Mouse (Mus musculus): Measurements from ENCODE around the gene Hdac9.

Gene Hdac9

GRCm38 (mm10) chr12:34688941-34689340, 228.0 kb downstream of the Hdac9 start:
- DNase-seq = no peak

DNA sequence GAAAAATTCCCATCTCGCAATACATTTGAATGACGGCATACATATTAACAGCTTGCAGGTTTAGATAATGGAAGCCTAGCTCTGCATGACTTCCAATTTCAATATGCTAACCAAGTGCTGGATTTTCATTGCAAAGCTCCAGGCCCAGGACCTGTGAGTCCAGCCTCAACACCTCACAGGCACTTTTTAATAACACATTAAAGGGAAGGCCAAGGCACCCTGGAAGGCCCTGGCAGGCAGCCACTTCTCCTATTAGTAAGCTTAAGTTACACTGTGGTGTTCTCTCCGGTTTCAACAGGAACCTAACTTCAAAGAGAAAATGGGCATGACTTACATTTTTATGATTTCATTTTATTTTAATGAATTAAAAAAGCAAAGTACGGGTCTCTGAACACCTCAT, 233.5 kb downstream of the Hdac9 start:
- DNase-seq = no peak

DNA sequence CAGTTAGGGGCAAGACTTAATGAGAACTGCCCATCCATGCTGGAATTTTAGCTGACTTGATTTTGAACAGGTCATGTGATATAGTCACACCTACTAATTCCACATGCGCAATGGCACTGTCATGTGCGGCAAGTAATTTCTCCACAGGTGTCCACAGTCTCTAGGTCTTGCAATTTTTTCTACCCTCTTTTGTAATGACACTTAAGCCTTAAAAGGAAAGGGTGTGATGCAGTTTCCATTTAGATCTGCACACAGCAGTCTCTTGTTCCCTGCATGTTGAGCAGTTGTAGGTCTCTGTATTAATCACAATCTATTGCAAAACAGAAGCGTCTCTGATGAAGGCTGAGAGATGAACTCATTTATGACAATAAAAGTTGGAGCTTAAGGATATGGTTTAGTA, 234.2 kb downstream of the Hdac9 start:
- no peak for DNase-seq

- no peak for DNase-seq
Observed at GRCm38 (mm10) chr12:34680576-34680975, 236.3 kb downstream of the Hdac9 start.

- no peak for DNase-seq
Observed at GRCm38 (mm10) chr12:34677110-34677509, 239.8 kb downstream of the Hdac9 start.

DNA sequence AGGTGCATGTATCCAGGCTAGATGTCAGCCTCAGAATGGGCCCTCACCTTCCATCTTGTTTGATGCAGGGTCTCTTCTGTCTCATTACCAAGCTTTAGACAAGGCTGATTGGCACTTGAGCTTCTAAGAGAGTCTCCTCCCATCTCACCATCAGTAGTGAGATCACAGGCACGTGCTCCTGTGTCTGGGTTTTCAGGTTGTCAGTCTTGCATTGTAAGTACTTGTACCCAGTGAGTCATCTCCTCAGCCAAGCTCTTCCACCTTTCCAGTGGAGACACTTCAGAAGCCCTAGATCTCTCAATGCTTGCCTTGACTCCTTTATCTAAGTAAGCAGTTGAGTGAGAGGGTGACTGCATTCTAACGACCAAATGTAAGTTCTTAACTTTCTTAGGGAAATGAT, 242.7 kb downstream of the Hdac9 start:
- DNase-seq = no peak

- no peak for DNase-seq
Observed at GRCm38 (mm10) chr12:34673539-34673938, 243.4 kb downstream of the Hdac9 start.

GRCm38 (mm10) chr12:34664758-34665157, 252.1 kb downstream of the Hdac9 start:
- DNase-seq = peak; percentile 64

GRCm38 (mm10) chr12:34661378-34661777, 255.5 kb downstream of the Hdac9 start:
- no peak for DNase-seq

DNA sequence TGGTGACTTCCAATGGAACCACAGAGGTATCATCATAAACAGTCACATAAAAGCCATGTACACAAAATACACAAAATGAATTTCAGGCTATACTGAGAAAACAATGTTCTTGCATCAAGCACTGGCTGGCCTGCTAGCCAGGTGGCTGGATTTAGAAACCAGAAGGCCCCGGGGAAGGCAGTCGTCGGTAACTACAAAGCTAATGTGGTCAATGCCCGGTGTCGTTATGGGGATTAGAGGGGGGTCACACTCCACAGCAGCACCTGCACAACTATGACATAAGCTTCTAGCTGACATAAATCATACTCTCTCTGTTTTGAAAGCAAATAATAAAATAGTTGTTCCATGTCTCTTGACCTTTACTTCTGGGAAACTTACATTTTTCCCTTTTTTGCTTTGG, 256.9 kb downstream of the Hdac9 start:
- no peak for DNase-seq

DNA sequence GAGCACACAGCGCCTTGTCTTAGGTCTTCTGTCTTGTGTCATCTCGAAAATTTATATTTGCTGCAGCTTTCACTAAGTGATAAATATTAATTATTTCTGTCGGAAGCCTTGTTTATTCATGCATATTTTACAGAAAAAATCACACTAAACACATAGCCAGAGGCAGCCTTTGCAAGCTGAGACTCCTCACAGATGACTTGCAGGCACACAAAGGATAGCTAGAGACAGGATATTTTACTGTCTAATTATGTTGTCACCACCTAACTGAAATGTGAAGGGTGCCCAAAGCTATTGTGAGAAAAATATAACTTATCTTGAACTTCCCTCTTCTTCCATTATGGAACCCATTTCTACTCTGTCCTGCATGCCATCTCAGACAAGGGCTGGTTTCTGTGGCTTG, 258.3 kb downstream of the Hdac9 start:
- no peak for DNase-seq

DNA sequence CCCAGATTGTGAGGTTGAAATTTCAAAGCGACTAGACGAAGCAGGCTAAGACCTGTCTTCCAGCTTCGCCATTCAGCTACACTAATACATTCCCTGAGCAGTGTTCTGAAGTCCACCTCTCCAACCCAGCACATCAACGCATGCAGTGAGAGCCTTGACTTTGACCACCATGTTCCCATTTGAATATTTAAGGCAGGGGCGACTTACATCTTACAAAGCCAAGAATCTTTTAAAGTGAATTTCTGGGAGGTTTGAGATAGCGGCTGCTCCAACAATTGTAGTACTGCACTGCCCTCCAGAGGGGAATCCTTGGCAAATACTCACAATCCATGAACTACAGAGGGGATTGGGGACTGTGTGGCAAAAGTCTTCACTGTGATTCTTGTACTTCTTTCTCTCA, 258.8 kb downstream of the Hdac9 start:
- DNase-seq = peak; percentile 22

GRCm38 (mm10) chr12:34653615-34654014, 263.3 kb downstream of the Hdac9 start:
- no peak for DNase-seq

DNA sequence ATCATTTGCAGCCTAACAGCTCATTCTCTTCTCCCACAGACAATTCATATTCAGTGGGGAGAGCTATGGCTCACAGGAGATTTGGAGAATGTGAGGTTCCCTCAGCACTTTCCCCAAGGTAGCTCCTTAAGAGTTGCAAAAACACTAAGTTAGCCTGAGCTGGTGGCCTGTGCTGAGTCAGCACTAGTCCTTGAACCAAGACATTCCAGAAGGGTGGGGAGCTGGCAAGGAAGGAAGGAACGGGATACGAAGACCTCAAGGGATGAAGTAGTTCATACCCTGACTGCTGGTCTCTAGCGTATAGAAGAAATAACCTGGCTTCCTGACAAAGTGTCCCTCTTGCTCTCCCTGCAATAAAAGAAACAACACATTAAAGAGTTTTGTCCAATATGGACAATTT, 268.1 kb downstream of the Hdac9 start:
- DNase-seq = no peak

DNA sequence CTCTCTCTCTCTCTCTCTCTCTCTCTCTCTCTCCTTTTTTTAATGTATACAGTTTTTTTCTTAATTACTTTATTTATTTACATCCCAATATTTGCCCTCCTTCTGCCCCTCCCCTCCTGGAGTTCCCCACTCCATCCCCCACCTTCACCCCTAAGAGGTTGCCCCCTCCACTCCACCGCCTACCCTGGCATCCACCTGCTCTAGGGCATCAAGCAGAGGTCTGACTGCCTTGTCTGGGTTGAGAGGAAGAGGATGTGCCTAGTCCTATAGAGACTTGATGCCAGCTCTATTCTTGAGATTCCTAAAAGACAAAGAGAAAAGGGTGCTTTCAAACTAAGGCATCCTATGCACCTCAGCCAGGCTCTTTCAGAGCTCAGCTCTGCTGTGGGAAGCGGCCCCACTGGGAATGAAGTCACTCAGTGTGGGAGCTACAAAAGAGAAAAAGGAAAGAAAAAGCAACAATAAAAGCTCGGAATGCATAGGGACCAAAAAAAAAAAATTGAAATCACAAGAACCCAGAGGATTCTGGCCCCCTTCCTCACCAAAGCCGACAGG, 275.1 kb downstream of the Hdac9 start:
- no peak for DNase-seq

- DNase-seq = no peak
Observed at GRCm38 (mm10) chr12:34637238-34638124, 279.4 kb downstream of the Hdac9 start.

- DNase-seq = no peak
Observed at GRCm38 (mm10) chr12:34619101-34619500, 297.8 kb downstream of the Hdac9 start.

- no peak for DNase-seq
Observed at GRCm38 (mm10) chr12:34618321-34618720, 298.6 kb downstream of the Hdac9 start.

GRCm38 (mm10) chr12:34617836-34618235, 299.1 kb downstream of the Hdac9 start:
- DNase-seq = no peak

GRCm38 (mm10) chr12:34614796-34615195, 302.1 kb downstream of the Hdac9 start:
- DNase-seq = no peak

DNA sequence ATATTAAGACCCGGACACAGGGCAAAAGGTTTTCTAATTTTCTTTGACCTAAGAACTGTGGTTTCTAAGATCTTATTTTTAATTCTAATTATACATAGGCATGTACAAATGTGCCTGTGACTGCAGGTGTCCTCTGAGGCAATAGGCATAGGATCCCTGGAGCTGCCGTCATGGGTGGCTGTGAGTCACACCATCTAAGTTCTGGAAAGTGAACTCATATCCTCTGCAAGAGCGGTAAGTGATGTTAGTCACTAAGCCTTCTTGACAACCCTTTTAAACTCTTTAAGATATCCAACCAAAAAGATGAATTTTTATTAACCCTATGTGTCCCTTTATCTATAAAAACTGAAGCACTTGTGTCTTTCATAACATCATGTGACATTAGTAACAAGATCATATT, 304.4 kb downstream of the Hdac9 start:
- DNase-seq = no peak

DNA sequence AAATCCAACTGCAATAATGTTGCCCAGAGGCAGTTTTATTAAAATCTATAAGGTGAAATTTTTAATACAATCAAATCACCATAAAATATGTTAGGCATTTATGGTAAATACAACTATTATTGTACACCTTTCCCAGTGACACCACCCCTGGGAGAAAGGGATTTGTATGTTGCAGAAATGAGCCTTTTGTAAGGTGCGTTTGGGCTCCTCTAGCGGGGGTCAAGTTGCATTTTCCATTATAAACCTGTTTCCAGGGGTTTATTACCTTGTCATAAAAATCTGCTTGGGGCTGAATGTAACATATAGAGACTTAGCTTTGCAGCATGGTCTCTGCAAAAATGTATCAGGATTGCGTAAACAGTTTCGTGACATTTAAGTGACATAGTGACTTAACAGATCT, 312.4 kb downstream of the Hdac9 start:
- no peak for DNase-seq

- no peak for DNase-seq
Observed at GRCm38 (mm10) chr12:34594167-34594793, 322.6 kb downstream of the Hdac9 start.

- no peak for DNase-seq
Observed at GRCm38 (mm10) chr12:34587171-34587570, 329.7 kb downstream of the Hdac9 start.

Measured in cerebellum, adult 8-10 months (tissue).